Mouse (Mus musculus) heart, embryonic 15.5 days (tissue): ENCODE measurements around the gene Jarid2. TPM values are rescaled to one million over a fixed set of nuclear protein-coding genes. Genes with fewer than 3 reads are reported as not detected.

Experiments
- ATAC-seq: fragments of 200-750 bp; cut with Nextera tagmentation; replicated peaks from 2 replicates; pipeline ENCODE4 v1.8.0; 2017; ENCODE audit warnings: low read depth, moderate TSS enrichment; ENCODE audit not compliant: insufficient number of reproducible peaks, insufficient read depth, low FRiP score
- H3K27ac ChIP-seq: fragments of 300-500 bp; sonication (generic); 2 replicates; pipeline ENCODE4 v1.5.1; 2015; ENCODE audit warnings: mild to moderate bottlenecking, inconsistent platforms
- H3K27me3 ChIP-seq: fragments of 300-500 bp; sonication (generic); 2 replicates; pipeline ENCODE4 v1.6.1; 2015; ENCODE audit warnings: inconsistent platforms
- H3K36me3 ChIP-seq: fragments of 300-500 bp; sonication (generic); 2 replicates; pipeline ENCODE4 v1.6.1; 2015; ENCODE audit warnings: mild to moderate bottlenecking, inconsistent platforms
- H3K4me1 ChIP-seq: fragments of 300-500 bp; sonication (generic); replicated peaks from 2 replicates; pipeline ENCODE4 v1.6.1; 2015; ENCODE audit warnings: inconsistent platforms
- H3K4me2 ChIP-seq: fragments of 300-500 bp; sonication (generic); 2 replicates; pipeline ENCODE4 v1.6.1; 2015; ENCODE audit warnings: inconsistent platforms, mild to moderate bottlenecking, moderate library complexity
- H3K4me3 ChIP-seq: fragments of 300-500 bp; sonication (generic); 2 replicates; pipeline ENCODE4 v1.5.1; 2015; ENCODE audit warnings: mild to moderate bottlenecking, inconsistent platforms
- H3K9ac ChIP-seq: fragments of 300-500 bp; sonication (generic); 2 replicates; pipeline ENCODE4 v1.6.1; 2015; ENCODE audit warnings: mild to moderate bottlenecking, inconsistent platforms
- H3K9me3 ChIP-seq: fragments of 300-500 bp; sonication (generic); replicated peaks from 2 replicates; pipeline ENCODE4 v1.6.1; 2016; ENCODE audit warnings: inconsistent platforms
- WGBS: fragments of 180-500 bp; shearing (Covaris S2); methylation state at CpG from one replicate; pipeline ENCODE4 v1.1.7; 2015; ENCODE audit warnings: mixed read lengths; 5-methylcytosine and 5-hydroxymethylcytosine counted together
- polyA plus RNA-seq: library from polyadenylated mRNA; unstranded; fragments of >200 nt; fragmentation: Nextera tagmentation; extraction: Ambion mirVana; gene quantifications from 2 replicates; pipeline ENCODE4 v1.2.1, GENCODE M21; 2015

Jarid2 gene
- polyA plus RNA-seq, 1 experiment from 2014 or later = 19.0 TPM

DNA sequence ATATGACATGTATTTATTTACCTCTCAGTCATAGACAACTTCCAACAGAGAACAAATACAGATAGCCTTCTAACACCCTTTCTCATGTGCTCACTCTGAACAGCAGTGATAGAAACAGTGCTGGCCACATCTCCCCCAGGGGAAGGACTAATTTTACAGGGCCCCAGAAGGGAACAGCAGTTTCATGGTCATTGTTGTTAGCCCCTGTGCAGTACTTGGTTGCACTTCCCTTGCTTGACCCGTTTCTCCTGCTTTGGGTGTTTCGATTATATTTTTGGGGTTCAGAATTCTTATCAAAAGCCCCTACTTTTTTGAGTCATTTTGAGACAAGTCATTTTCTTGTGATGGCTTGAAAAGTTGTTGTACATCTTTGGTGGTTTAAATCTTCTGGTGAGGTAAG, 23.9 kb downstream of the Jarid2 start:
- H3K4me3 ChIP-seq = no peak overlapping the region
- H3K27me3 ChIP-seq = no peaks in the 10 kb centered on the region
- 81% methylated on average over 2 of the region's 2 CpGs for WGBS
- ATAC-seq = no peak
- H3K9me3 ChIP-seq = no peaks in the 10 kb centered on the region
- H3K36me3 ChIP-seq = no peaks in the 10 kb centered on the region
- H3K4me2 ChIP-seq = no peak overlapping the region
- peaks cover 23% of the 10 kb centered on the region for H3K4me1 ChIP-seq
- no peak overlapping the region for H3K9ac ChIP-seq
- H3K27ac ChIP-seq = no peak overlapping the region

DNA sequence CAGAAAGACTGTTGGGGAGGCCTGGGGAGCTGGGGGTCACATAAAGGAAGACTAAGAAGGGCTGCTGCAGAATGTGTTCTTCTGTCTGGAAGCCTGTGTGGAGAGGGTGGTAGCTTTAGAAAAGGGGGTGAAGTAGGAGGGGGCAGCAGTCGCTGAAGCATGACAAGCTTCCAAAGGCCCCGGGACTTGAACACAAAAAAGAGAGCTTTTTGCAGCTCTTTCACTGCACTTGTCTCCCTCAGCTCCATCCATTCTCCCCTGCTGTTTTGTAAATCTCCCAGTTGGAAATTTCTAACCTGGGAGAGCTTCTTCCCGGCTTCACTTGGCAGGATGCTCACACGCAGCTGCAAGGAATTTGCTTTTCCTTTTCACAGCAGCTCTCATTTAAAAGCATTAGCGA, 26.2 kb downstream of the Jarid2 start:
- H3K27ac ChIP-seq = no peak overlapping the region
- WGBS = 37% methylated on average over 5 of the region's 5 CpGs
- H3K27me3 ChIP-seq = no peaks in the 10 kb centered on the region
- no peak overlapping the region for H3K4me3 ChIP-seq
- no peak overlapping the region for H3K9ac ChIP-seq
- H3K4me1 ChIP-seq = peaks cover 25% of the 10 kb centered on the region
- no peak for ATAC-seq
- H3K4me2 ChIP-seq = no peak overlapping the region
- H3K9me3 ChIP-seq = no peaks in the 10 kb centered on the region
- H3K36me3 ChIP-seq = no peaks in the 10 kb centered on the region

DNA sequence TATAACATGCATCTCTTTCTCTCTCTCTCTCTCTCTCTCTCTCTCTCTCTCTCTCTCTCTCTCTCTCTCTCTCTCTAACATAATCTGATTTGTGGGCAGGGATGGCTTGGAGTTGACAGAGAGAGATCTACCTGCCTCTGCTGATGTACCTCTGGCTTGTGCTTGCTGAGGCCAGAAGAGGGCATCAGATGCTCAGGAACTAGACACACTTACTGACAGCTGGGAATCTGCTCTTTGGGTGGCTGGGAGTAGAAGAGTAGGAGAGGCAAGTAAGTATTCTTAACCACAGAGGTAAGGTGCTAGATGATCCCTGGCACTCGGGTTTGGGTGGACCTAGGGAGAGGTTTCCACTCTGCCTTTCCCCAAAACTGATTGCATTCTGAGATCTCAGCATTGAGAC, 29.5 kb downstream of the Jarid2 start:
- H3K9ac ChIP-seq = no peak overlapping the region
- WGBS = 55% methylated on average over 1 of the region's 1 CpGs
- no peak overlapping the region for H3K4me3 ChIP-seq
- H3K4me1 ChIP-seq = peaks cover 25% of the 10 kb centered on the region
- H3K27me3 ChIP-seq = no peaks in the 10 kb centered on the region
- H3K4me2 ChIP-seq = no peak overlapping the region
- no peak overlapping the region for H3K27ac ChIP-seq
- ATAC-seq = no peak
- H3K36me3 ChIP-seq = no peaks in the 10 kb centered on the region
- no peaks in the 10 kb centered on the region for H3K9me3 ChIP-seq

DNA sequence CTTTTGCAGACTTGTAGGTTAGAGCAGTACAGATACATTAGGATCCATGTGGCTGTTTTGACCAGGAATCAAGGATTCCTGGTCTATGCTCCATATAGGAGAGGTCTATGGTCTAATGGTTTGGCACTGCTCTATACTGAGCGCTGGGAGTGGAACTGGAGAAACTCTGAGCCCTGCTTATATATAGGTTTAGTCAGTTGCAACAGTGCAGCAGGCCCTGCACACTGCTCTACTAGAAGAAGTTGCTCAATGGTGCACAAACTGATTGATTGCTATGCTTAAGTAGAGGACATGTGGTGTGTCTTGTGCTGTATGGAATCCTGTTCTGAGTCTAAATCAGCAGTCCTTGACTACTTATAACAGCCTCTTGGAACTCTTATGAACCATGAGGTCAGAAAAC, 31.5 kb downstream of the Jarid2 start:
- ATAC-seq = no peak
- no peak overlapping the region for H3K27ac ChIP-seq
- no peak overlapping the region for H3K4me2 ChIP-seq
- H3K9ac ChIP-seq = no peak overlapping the region
- WGBS = 93% methylated on average over 1 of the region's 1 CpGs
- no peaks in the 10 kb centered on the region for H3K9me3 ChIP-seq
- no peak overlapping the region for H3K4me3 ChIP-seq
- H3K27me3 ChIP-seq = no peaks in the 10 kb centered on the region
- H3K4me1 ChIP-seq = peaks cover 12% of the 10 kb centered on the region
- H3K36me3 ChIP-seq = no peaks in the 10 kb centered on the region

- H3K27me3 ChIP-seq = no peaks in the 10 kb centered on the region
- H3K4me1 ChIP-seq = peaks cover 15% of the 10 kb centered on the region
- no peaks in the 10 kb centered on the region for H3K36me3 ChIP-seq
- no peak overlapping the region for H3K9ac ChIP-seq
- H3K9me3 ChIP-seq = no peaks in the 10 kb centered on the region
- WGBS = 68% methylated on average over 3 of the region's 3 CpGs
- H3K4me3 ChIP-seq = no peak overlapping the region
- ATAC-seq = no peak
- no peak overlapping the region for H3K27ac ChIP-seq
- no peak overlapping the region for H3K4me2 ChIP-seq
These were observed 33.8 kb downstream of the Jarid2 start for GRCm38 (mm10) chr13:44763068-44763467.

DNA sequence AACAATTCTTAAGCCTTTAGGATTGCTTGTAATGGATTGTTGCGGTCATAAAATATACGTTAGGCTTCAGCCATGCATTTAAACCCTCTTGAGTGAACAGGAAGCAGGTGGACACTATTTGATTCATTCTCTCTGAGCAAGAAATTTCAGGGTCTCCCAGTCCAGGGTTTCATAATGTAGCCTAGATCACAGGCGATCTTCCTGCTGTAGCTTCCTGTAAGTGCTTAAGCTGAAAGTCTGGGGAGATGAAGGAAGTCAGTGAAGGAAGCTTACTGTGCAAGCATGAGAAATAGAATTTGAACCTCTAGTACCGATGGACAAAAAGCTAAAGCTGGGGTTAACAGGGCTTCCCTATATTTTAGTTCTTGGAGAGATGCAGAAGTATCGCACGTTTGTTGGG, 38.5 kb downstream of the Jarid2 start:
- Histone ChIP-seq H3K9me3 (no peaks in the 10 kb centered on the region), H3K4me3 (no peak overlapping the region), H3K4me2 (no peak overlapping the region), H3K36me3 (no peaks in the 10 kb centered on the region), H3K27ac (no peak overlapping the region), H3K4me1 (peaks cover 29% of the 10 kb centered on the region), H3K27me3 (no peaks in the 10 kb centered on the region), H3K9ac (no peak overlapping the region)
- WGBS = 79% methylated on average over 6 of the region's 6 CpGs
- no peak for ATAC-seq

- WGBS = 58% methylated on average over 5 of the region's 5 CpGs
- H3K27me3 ChIP-seq = no peaks in the 10 kb centered on the region
These were observed 41.7 kb downstream of the Jarid2 start for GRCm38 (mm10) chr13:44770808-44771605.

DNA sequence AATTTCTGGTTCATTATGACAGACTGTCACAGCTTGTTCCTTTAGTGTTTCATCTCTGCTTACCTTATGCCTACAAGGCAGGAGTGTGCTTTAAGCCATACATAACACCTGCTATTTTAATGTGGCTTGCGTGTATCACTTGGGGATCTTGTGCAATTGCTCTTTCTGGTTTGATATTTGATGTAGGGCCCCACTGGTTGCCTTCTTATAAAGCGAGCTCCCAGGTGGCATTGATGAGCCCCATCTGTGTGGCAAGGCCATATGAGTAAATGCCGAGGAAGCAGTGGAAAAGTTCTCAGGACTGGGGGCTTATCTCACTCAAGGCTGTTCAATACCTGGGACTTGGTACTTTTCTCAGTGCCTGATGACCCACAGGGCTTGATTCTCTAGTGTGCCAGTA, 43.5 kb downstream of the Jarid2 start:
- Histone ChIP-seq H3K4me2 (no peak overlapping the region), H3K36me3 (no peaks in the 10 kb centered on the region), H3K4me1 (peaks cover 29% of the 10 kb centered on the region), H3K27ac (no peak overlapping the region), H3K27me3 (no peaks in the 10 kb centered on the region), H3K4me3 (no peak overlapping the region), H3K9me3 (no peaks in the 10 kb centered on the region), H3K9ac (no peak overlapping the region)
- no peak for ATAC-seq
- 91% methylated on average over 3 of the region's 3 CpGs for WGBS

More at GRCm38 (mm10) chr13:44770808-44771605, 41.7 kb downstream of the Jarid2 start:
- Histone ChIP-seq H3K36me3 (no peaks in the 10 kb centered on the region), H3K4me1 (peaks cover 31% of the 10 kb centered on the region), H3K27ac (no peak overlapping the region), H3K9me3 (no peaks in the 10 kb centered on the region), H3K9ac (no peak overlapping the region), H3K4me2 (no peak overlapping the region), H3K4me3 (no peak overlapping the region)
- no peak for ATAC-seq

GRCm38 (mm10) chr13:44774351-44774750, 45.1 kb downstream of the Jarid2 start:
- no peak overlapping the region for H3K4me2 ChIP-seq
- WGBS = 81% methylated on average over 4 of the region's 4 CpGs
- no peak overlapping the region for H3K4me3 ChIP-seq

GRCm38 (mm10) chr13:44775396-44775795, 46.1 kb downstream of the Jarid2 start:
- H3K4me2 ChIP-seq = no peak overlapping the region
- ATAC-seq = no peak
- H3K27ac ChIP-seq = no peak overlapping the region
- H3K9ac ChIP-seq = no peak overlapping the region
- H3K36me3 ChIP-seq = no peaks in the 10 kb centered on the region
- peaks cover 15% of the 10 kb centered on the region for H3K4me1 ChIP-seq
- WGBS = 74% methylated on average over 3 of the region's 3 CpGs
- H3K4me3 ChIP-seq = no peak overlapping the region
- no peaks in the 10 kb centered on the region for H3K27me3 ChIP-seq
- no peaks in the 10 kb centered on the region for H3K9me3 ChIP-seq

More at GRCm38 (mm10) chr13:44774351-44774750, 45.1 kb downstream of the Jarid2 start:
- no peaks in the 10 kb centered on the region for H3K27me3 ChIP-seq
- no peaks in the 10 kb centered on the region for H3K9me3 ChIP-seq
- no peak overlapping the region for H3K27ac ChIP-seq
- H3K36me3 ChIP-seq = no peaks in the 10 kb centered on the region
- no peak for ATAC-seq
- H3K9ac ChIP-seq = no peak overlapping the region
- peaks cover 20% of the 10 kb centered on the region for H3K4me1 ChIP-seq

- Histone ChIP-seq H3K9ac (no peak overlapping the region), H3K4me1 (peaks cover 11% of the 10 kb centered on the region), H3K4me2 (no peak overlapping the region), H3K27me3 (no peaks in the 10 kb centered on the region), H3K36me3 (no peaks in the 10 kb centered on the region), H3K9me3 (no peaks in the 10 kb centered on the region), H3K4me3 (no peak overlapping the region), H3K27ac (no peak overlapping the region)
- ATAC-seq = no peak
- 27% methylated on average over 1 of the region's 1 CpGs for WGBS
These were observed 51.2 kb downstream of the Jarid2 start for GRCm38 (mm10) chr13:44780506-44780905.

- Histone ChIP-seq H3K4me1 (peaks cover 8% of the 10 kb centered on the region), H3K9me3 (no peaks in the 10 kb centered on the region), H3K36me3 (no peaks in the 10 kb centered on the region), H3K27ac (no peak overlapping the region), H3K4me3 (no peak overlapping the region), H3K9ac (no peak overlapping the region), H3K27me3 (no peaks in the 10 kb centered on the region), H3K4me2 (no peak overlapping the region)
- 87% methylated on average over 2 of the region's 2 CpGs for WGBS
- no peak for ATAC-seq
These were observed 51.9 kb downstream of the Jarid2 start for GRCm38 (mm10) chr13:44781126-44781525.
